Mouse (Mus musculus): ENCODE measurements around the gene Pitpnm3. TPM values are rescaled to one million over a fixed set of nuclear protein-coding genes. Genes with fewer than 3 reads are reported as not detected.

The Pitpnm3 gene
- polyA plus RNA-seq, 2 experiments: 0.40 to 1.0 TPM

DNA sequence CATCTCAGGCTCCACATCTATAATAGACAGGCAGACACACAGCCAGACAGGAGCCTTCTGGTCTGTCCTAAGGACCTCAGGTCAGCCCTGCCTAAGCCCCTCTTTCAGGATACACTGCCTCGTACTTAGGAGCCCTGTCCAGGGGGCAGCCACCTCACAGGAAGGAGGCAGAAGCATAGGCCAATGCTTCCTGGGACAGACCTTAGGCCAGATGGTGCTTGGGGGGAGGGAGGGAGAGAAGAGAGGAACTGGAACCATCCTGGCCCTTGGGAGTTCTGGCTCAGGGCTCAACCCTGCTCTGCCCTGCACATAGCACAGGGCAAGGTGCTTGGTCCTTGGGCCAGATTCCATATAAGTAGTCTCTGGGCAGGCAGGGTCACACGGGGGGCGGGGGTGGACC, 9.8 kb downstream of the Pitpnm3 start:
- ATAC-seq (ENCODE audit: low FRiP score, low read depth) (no peak), DNase-seq (ENCODE audit: low spot score) (no peak)
- H3K9me3 ChIP-seq (ENCODE audit: control insufficient read depth, low read length): no peaks in the 10 kb centered on the region
- H3K4me2 ChIP-seq (replicated peaks; ENCODE audit: low read depth, low read length, severe bottlenecking): no peak overlapping the region
- no peaks in the 10 kb centered on the region for H3K4me1 ChIP-seq (ENCODE audit: control insufficient read depth, insufficient read depth, low read length)
- no peaks in the 10 kb centered on the region for H3K36me3 ChIP-seq (ENCODE audit: control insufficient read depth, insufficient read depth, low read length)
- no peak for TF ChIP-seq POLR2A (IDR thresholded peaks at IDR 0.05; ENCODE audit: borderline replicate concordance, extremely low read depth, insufficient read depth, insufficient read length)
- 54% methylated on average over 3 of the region's 3 CpGs for WGBS
- no peak overlapping the region for H3K27ac ChIP-seq (replicated peaks; ENCODE audit: low read depth, low read length)
- H3K27me3 ChIP-seq (ENCODE audit: control insufficient read depth, insufficient read depth, low read length): no peaks in the 10 kb centered on the region
- H3K4me3 ChIP-seq (replicated peaks; ENCODE audit: low read length): no peak overlapping the region
- no peak overlapping the region for H3K9ac ChIP-seq (ENCODE audit: low read depth, low read length, severe bottlenecking)

DNA sequence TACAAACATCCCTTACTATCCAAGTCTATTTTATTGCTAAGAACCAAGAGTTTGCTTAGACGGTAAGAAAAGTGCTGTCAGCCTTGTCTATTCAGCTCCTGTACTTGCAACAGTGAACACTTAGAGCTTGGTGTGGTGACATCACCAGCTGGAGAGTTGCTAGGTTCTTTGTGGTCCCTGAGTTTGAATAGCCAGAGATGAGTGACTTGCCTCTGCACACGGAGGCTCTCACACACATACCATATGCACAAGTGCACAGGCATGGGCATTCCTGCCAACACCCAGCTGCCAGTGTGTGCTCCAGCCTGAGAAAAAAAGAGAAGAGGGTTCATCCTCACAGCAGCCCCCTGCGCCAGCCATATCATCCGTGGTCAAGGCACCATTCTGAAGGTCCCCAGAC, 12.0 kb downstream of the Pitpnm3 start:
- WGBS: 79% methylated on average over 4 of the region's 4 CpGs
- Histone ChIP-seq H3K4me2 (replicated peaks; ENCODE audit: low read depth, low read length, severe bottlenecking) (no peak overlapping the region), H3K36me3 (ENCODE audit: control insufficient read depth, insufficient read depth, low read length) (no peaks in the 10 kb centered on the region), H3K4me1 (ENCODE audit: control insufficient read depth, insufficient read depth, low read length) (no peaks in the 10 kb centered on the region), H3K9ac (ENCODE audit: low read depth, low read length, severe bottlenecking) (no peak overlapping the region), H3K27me3 (ENCODE audit: control insufficient read depth, insufficient read depth, low read length) (no peaks in the 10 kb centered on the region), H3K9me3 (ENCODE audit: control insufficient read depth, low read length) (no peaks in the 10 kb centered on the region), H3K4me3 (replicated peaks; ENCODE audit: low read length) (no peak overlapping the region), H3K27ac (replicated peaks; ENCODE audit: low read depth, low read length) (no peak overlapping the region)
- DNase-seq (ENCODE audit: low spot score) (no peak), ATAC-seq (ENCODE audit: low FRiP score, low read depth) (no peak)
- TF ChIP-seq POLR2A (IDR thresholded peaks at IDR 0.05; ENCODE audit: borderline replicate concordance, extremely low read depth, insufficient read depth, insufficient read length): no peak

DNA sequence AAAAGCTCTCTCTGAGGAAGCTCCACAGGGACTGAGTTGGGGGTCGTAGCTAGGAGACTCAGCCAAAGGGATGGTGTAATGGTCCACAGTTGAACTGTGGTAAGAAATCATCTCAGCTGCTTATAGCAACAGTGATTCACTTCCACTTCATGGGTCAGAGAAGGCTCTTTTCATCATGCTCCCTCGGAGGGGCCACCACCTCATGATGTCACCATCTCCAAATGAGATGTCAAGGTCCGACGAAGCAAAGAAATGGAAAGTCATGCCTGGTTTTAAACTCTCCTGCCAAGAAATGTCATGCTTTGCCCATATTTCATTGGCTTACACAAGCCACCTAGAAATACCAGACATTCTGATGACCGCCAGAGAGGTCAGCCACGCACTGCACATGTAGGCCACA, 15.2 kb downstream of the Pitpnm3 start:
- Histone ChIP-seq H3K4me1 (ENCODE audit: control insufficient read depth, insufficient read depth, low read length) (no peaks in the 10 kb centered on the region), H3K27me3 (ENCODE audit: control insufficient read depth, insufficient read depth, low read length) (no peaks in the 10 kb centered on the region), H3K9ac (ENCODE audit: low read depth, low read length, severe bottlenecking) (no peak overlapping the region), H3K4me2 (replicated peaks; ENCODE audit: low read depth, low read length, severe bottlenecking) (no peak overlapping the region), H3K4me3 (replicated peaks; ENCODE audit: low read length) (no peak overlapping the region), H3K36me3 (ENCODE audit: control insufficient read depth, insufficient read depth, low read length) (no peaks in the 10 kb centered on the region), H3K9me3 (ENCODE audit: control insufficient read depth, low read length) (no peaks in the 10 kb centered on the region), H3K27ac (replicated peaks; ENCODE audit: low read depth, low read length) (no peak overlapping the region)
- DNase-seq (ENCODE audit: low spot score): no peak
- WGBS: 89% methylated on average over 6 of the region's 6 CpGs
- TF ChIP-seq POLR2A (IDR thresholded peaks at IDR 0.05; ENCODE audit: borderline replicate concordance, extremely low read depth, insufficient read depth, insufficient read length): no peak
- no peak for ATAC-seq (ENCODE audit: low FRiP score, low read depth)

DNA sequence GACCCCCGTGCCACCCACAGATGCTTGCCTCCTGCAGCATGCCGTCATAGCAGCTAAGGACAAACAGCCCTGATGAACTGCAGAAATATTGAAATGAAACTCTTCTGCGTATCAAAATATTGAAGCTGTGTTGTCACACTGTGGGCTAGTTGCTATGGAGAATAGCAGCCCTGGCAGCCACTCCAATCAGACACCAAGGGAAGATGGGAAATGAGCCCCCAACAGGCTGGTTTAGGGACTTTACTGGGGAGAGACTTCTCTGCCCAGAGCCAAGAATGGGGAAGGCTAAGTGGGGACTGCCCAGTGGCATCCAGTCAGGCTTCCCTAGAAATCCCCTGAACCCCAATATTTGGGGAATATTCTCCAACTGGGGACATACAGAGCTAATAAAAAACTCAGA, 16.9 kb downstream of the Pitpnm3 start:
- Histone ChIP-seq H3K27ac (replicated peaks; ENCODE audit: low read depth, low read length) (no peak overlapping the region), H3K4me3 (replicated peaks; ENCODE audit: low read length) (no peak overlapping the region), H3K36me3 (ENCODE audit: control insufficient read depth, insufficient read depth, low read length) (no peaks in the 10 kb centered on the region), H3K9ac (ENCODE audit: low read depth, low read length, severe bottlenecking) (no peak overlapping the region), H3K4me2 (replicated peaks; ENCODE audit: low read depth, low read length, severe bottlenecking) (no peak overlapping the region), H3K9me3 (ENCODE audit: control insufficient read depth, low read length) (no peaks in the 10 kb centered on the region), H3K27me3 (ENCODE audit: control insufficient read depth, insufficient read depth, low read length) (no peaks in the 10 kb centered on the region), H3K4me1 (ENCODE audit: control insufficient read depth, insufficient read depth, low read length) (no peaks in the 10 kb centered on the region)
- ATAC-seq (ENCODE audit: low FRiP score, low read depth) (no peak), DNase-seq (ENCODE audit: low spot score) (no peak)
- TF ChIP-seq POLR2A (IDR thresholded peaks at IDR 0.05; ENCODE audit: borderline replicate concordance, extremely low read depth, insufficient read depth, insufficient read length): no peak
- 89% methylated on average over 3 of the region's 3 CpGs for WGBS

DNA sequence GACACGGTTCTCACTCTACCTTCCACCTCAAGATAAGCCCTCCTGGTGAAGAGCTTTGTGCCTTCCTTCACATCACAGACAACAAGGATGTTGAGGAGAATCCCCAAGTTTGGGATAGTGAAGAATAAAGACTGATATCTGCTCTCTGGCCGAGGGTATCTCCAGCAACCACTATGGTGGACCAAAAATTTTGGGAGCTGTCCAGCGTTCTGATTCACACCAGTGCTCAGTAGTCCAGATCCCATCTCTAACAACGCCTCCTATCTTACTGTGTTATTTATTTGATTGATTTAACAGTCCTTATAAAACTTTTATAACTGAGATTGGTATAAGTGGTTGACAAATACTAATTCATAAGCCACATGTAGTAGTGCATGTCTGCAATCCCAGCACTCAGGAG, 22.3 kb downstream of the Pitpnm3 start:
- TF ChIP-seq POLR2A (IDR thresholded peaks at IDR 0.05; ENCODE audit: borderline replicate concordance, extremely low read depth, insufficient read depth, insufficient read length): no peak
- H3K36me3 ChIP-seq (ENCODE audit: control insufficient read depth, insufficient read depth, low read length): no peaks in the 10 kb centered on the region
- H3K27me3 ChIP-seq (ENCODE audit: control insufficient read depth, insufficient read depth, low read length): no peaks in the 10 kb centered on the region
- no peak overlapping the region for H3K4me2 ChIP-seq (replicated peaks; ENCODE audit: low read depth, low read length, severe bottlenecking)
- H3K4me1 ChIP-seq (ENCODE audit: control insufficient read depth, insufficient read depth, low read length): no peaks in the 10 kb centered on the region
- no peak for ATAC-seq (ENCODE audit: low FRiP score, low read depth)
- H3K9ac ChIP-seq (ENCODE audit: low read depth, low read length, severe bottlenecking): no peak overlapping the region
- DNase-seq (ENCODE audit: low spot score): peak; percentile 48
- 46% methylated on average over 4 of the region's 4 CpGs for WGBS
- no peaks in the 10 kb centered on the region for H3K9me3 ChIP-seq (ENCODE audit: control insufficient read depth, low read length)
- no peak overlapping the region for H3K4me3 ChIP-seq (replicated peaks; ENCODE audit: low read length)
- no peak overlapping the region for H3K27ac ChIP-seq (replicated peaks; ENCODE audit: low read depth, low read length)

DNA sequence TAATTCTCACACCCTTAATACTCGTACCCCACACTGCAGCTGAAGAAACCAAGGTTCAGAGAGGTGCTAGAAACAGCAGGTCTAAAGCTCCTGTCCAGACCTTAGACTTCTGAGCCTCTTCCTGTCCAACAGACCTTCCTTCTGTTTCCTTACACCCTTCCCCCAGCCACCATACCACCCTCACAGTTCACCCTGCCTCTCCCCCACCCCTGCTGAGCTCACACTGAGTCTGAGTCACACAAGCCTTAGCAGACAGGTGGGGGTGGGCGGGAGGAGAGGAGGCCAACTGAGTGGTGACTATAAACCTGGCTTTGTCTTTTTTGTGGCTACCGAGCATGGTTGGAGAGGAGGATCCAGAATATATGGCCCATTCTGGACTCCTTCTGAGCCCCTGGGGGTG, 24.9 kb downstream of the Pitpnm3 start:
- Histone ChIP-seq H3K27me3 (ENCODE audit: control insufficient read depth, insufficient read depth, low read length) (no peaks in the 10 kb centered on the region), H3K4me3 (replicated peaks; ENCODE audit: low read length) (no peak overlapping the region), H3K27ac (replicated peaks; ENCODE audit: low read depth, low read length) (no peak overlapping the region), H3K36me3 (ENCODE audit: control insufficient read depth, insufficient read depth, low read length) (no peaks in the 10 kb centered on the region), H3K9ac (ENCODE audit: low read depth, low read length, severe bottlenecking) (no peak overlapping the region), H3K4me1 (ENCODE audit: control insufficient read depth, insufficient read depth, low read length) (no peaks in the 10 kb centered on the region), H3K9me3 (ENCODE audit: control insufficient read depth, low read length) (no peaks in the 10 kb centered on the region), H3K4me2 (replicated peaks; ENCODE audit: low read depth, low read length, severe bottlenecking) (no peak overlapping the region)
- DNase-seq (ENCODE audit: low spot score) (no peak), ATAC-seq (ENCODE audit: low FRiP score, low read depth) (no peak)
- 66% methylated on average over 3 of the region's 3 CpGs for WGBS
- no peak for TF ChIP-seq POLR2A (IDR thresholded peaks at IDR 0.05; ENCODE audit: borderline replicate concordance, extremely low read depth, insufficient read depth, insufficient read length)
